Mouse (Mus musculus): Measurements from ENCODE around the gene Wnk1. TPM values are rescaled to one million over a fixed set of nuclear protein-coding genes. Genes with fewer than 3 reads are reported as not detected.

Wnk1 gene
- polyA plus RNA-seq, 1 experiment from 2014 or later: 86.0 TPM

GRCm38 (mm10) chr6:119905461-119905860, 133.0 kb downstream of the Wnk1 start:
- Histone ChIP-seq H3K27me3 (ENCODE audit: control insufficient read depth, insufficient read depth, low read length) (no peaks in the 10 kb centered on the region), H3K4me2 (replicated peaks; ENCODE audit: low read depth, low read length) (no peak overlapping the region), H3K4me1 (ENCODE audit: control insufficient read depth, insufficient read depth, low read length) (peaks cover 6% of the 10 kb centered on the region; the same call in 1 of the 2 replicates), H3K9ac (replicated peaks; ENCODE audit: low read depth, low read length) (no peak overlapping the region), H3K27ac (ENCODE audit: low read length) (no peak overlapping the region), H3K4me3 (ENCODE audit: low read depth, low read length) (no peak overlapping the region), H3K36me3 (ENCODE audit: control insufficient read depth, insufficient read depth, low read length) (no peaks in the 10 kb centered on the region), H3K9me3 (ENCODE audit: control insufficient read depth, low read depth, low read length) (no peaks in the 10 kb centered on the region)
- ATAC-seq (ENCODE audit: insufficient number of reproducible peaks, insufficient read depth, low FRiP score, low read depth): no peak
- 86% methylated on average over 5 of the region's 5 CpGs for WGBS

- no peaks in the 10 kb centered on the region for H3K36me3 ChIP-seq (ENCODE audit: control insufficient read depth, insufficient read depth, low read length)
- WGBS: 21% methylated on average over 15 of the region's 15 CpGs
- ATAC-seq (ENCODE audit: insufficient number of reproducible peaks, insufficient read depth, low FRiP score, low read depth): no peak
- peak overlapping the region; percentile 88 for H3K4me3 ChIP-seq (ENCODE audit: low read depth, low read length)
- H3K9me3 ChIP-seq (ENCODE audit: control insufficient read depth, low read depth, low read length): no peaks in the 10 kb centered on the region
- peak overlapping the region; percentile 83 for H3K9ac ChIP-seq (replicated peaks; ENCODE audit: low read depth, low read length)
- H3K27ac ChIP-seq (ENCODE audit: low read length): peak overlapping the region; percentile 92
- peak overlapping the region; percentile 83 for H3K4me2 ChIP-seq (replicated peaks; ENCODE audit: low read depth, low read length)
- H3K27me3 ChIP-seq (ENCODE audit: control insufficient read depth, insufficient read depth, low read length): no peaks in the 10 kb centered on the region
- peaks cover 6% of the 10 kb centered on the region; the same call in 1 of the 2 replicates for H3K4me1 ChIP-seq (ENCODE audit: control insufficient read depth, insufficient read depth, low read length)
Measured at GRCm38 (mm10) chr6:119903081-119903789, 135.2 kb downstream of the Wnk1 start.

DNA sequence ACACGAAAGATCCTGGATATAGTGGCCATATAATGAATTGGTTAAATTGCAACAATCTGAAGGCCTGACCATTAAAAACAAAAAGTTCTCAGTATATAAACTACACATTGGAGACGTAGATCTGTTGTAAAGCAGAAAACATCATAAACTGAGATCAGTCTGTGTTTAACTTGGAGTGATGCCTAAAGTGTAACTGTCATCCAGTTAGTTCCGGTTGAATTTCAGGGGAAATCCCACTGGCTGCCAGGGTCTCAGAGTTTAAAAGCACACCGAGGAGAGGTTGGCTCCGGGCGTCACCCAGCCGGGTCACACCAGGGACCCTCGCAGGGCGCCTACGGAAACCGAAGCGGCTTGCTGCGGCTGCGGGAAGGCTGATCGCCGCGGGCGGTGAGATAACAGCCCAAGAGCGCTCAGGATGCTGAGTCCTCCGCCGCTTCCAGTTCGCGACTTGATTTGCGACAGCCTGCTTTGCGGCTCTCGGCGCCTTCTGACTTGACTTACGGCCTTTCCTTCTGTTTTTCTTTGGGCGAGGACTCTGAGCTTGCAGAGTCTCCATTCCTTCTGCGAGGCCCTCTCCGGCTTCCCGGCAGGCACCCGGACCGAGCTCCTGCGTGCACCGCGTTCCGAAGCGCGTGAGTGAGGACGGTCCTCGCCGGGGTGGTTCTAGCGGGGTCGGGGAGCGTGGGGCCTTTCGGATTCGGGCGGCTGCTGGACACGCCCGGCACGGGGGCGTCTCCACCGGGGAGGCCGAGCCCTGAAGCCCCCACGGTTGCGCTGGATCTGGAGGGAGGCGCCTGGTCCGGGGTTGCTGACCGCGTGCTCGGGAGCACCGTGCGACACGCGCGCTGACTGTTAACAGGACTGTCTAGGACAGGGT, 136.0 kb downstream of the Wnk1 start, which contains the start of gene Rad52:
Gene Rad52 (plus strand): TSS at position 495 of the 877 bp plus-strand sequence.
- no peaks in the 10 kb centered on the region for H3K27me3 ChIP-seq (ENCODE audit: control insufficient read depth, insufficient read depth, low read length)
- WGBS: 2% methylated on average over 67 of the region's 67 CpGs
- H3K9ac ChIP-seq (replicated peaks; ENCODE audit: low read depth, low read length): peak within 1 kb of the TSS; percentile 83
- peak; percentile 85; the same call in 1 of the 2 replicates for ATAC-seq (ENCODE audit: insufficient number of reproducible peaks, insufficient read depth, low FRiP score, low read depth)
- H3K4me2 ChIP-seq (replicated peaks; ENCODE audit: low read depth, low read length): peak within 1 kb of the TSS; percentile 83
- no peaks in the 10 kb centered on the region for H3K9me3 ChIP-seq (ENCODE audit: control insufficient read depth, low read depth, low read length)
- peaks cover 6% of the 10 kb centered on the region; the same call in 1 of the 2 replicates for H3K4me1 ChIP-seq (ENCODE audit: control insufficient read depth, insufficient read depth, low read length)
- peak within 1 kb of the TSS; percentile 88 for H3K4me3 ChIP-seq (ENCODE audit: low read depth, low read length)
- peak within 1 kb of the TSS; percentile 92 for H3K27ac ChIP-seq (ENCODE audit: low read length)
- no peaks in the 10 kb centered on the region for H3K36me3 ChIP-seq (ENCODE audit: control insufficient read depth, insufficient read depth, low read length)

DNA sequence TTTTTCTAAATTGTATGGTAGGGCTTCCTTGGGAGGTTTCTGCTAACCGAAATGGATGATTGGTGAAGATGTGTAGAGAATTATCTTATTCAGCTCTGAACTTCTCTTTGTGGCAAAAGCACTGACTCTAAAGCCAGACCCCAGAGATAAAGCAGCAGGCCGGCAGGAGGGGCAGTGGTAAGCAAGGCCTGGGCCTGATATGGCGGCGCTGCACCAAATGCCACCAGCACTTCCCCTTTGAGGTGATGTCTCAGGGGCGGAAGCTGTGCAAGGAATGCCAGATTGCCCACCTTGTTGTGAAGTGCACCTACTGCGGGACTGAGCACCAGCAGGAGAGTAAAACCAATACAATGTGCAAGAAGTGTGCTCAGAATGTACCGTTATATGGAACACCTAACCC, 145.8 kb downstream of the Wnk1 start:
- Histone ChIP-seq H3K4me2 (replicated peaks; ENCODE audit: low read depth, low read length) (no peak overlapping the region), H3K4me3 (ENCODE audit: low read depth, low read length) (no peak overlapping the region), H3K27me3 (ENCODE audit: control insufficient read depth, insufficient read depth, low read length) (no peaks in the 10 kb centered on the region), H3K4me1 (ENCODE audit: control insufficient read depth, insufficient read depth, low read length) (no peaks in the 10 kb centered on the region), H3K27ac (ENCODE audit: low read length) (no peak overlapping the region), H3K9ac (replicated peaks; ENCODE audit: low read depth, low read length) (no peak overlapping the region), H3K36me3 (ENCODE audit: control insufficient read depth, insufficient read depth, low read length) (no peaks in the 10 kb centered on the region), H3K9me3 (ENCODE audit: control insufficient read depth, low read depth, low read length) (no peaks in the 10 kb centered on the region)
- 84% methylated on average over 7 of the region's 7 CpGs for WGBS
- no peak for ATAC-seq (ENCODE audit: insufficient number of reproducible peaks, insufficient read depth, low FRiP score, low read depth)

DNA sequence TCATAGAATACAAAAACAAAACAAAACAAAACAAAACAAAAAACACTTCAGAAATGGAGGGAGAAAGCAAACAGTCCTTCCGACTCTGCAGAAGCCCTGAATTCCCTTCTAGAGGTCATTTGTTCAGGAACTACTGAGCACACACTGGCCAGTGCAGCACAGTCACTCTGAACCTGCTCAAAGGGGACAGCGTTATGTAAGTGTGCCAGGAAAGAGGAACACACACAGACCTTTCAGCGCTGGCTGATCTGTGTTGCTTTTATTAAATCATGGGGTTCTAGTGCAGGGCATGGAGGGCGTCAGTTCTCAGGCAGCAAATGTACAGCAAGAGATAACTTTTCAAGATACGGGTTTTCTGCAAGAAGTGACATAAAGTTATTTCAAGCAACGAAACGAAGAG, 155.3 kb downstream of the Wnk1 start:
- Histone ChIP-seq H3K4me1 (ENCODE audit: control insufficient read depth, insufficient read depth, low read length) (no peaks in the 10 kb centered on the region), H3K27me3 (ENCODE audit: control insufficient read depth, insufficient read depth, low read length) (no peaks in the 10 kb centered on the region), H3K4me2 (replicated peaks; ENCODE audit: low read depth, low read length) (no peak overlapping the region), H3K36me3 (ENCODE audit: control insufficient read depth, insufficient read depth, low read length) (no peaks in the 10 kb centered on the region), H3K9me3 (ENCODE audit: control insufficient read depth, low read depth, low read length) (no peaks in the 10 kb centered on the region), H3K27ac (ENCODE audit: low read length) (no peak overlapping the region), H3K4me3 (ENCODE audit: low read depth, low read length) (no peak overlapping the region), H3K9ac (replicated peaks; ENCODE audit: low read depth, low read length) (no peak overlapping the region)
- no peak for ATAC-seq (ENCODE audit: insufficient number of reproducible peaks, insufficient read depth, low FRiP score, low read depth)
- WGBS: 71% methylated on average over 7 of the region's 7 CpGs

MicroRNA genes within 50 kb of the gene (microRNA counts, 519-probe panel; counts per million panel counts)
- microRNA mmu-miR-706: not detected

Small RNAs within 50 kb of the gene (microRNA-seq; reads per million reads assigned to microRNA genes)
- gene Mir706: not detected

Other genes starting within 250 kb of the Wnk1 start
- gene Erc1, start 190.5 kb downstream of the Wnk1 start, polyA plus RNA-seq (2014; fragmentation: Nextera tagmentation; extraction: Ambion mirVana): 27.5 and 28.6 TPM in 2 replicates
- 24.2 and 27.3 TPM in 2 replicates for gene Rad52, start 136.0 kb downstream of the Wnk1 start, polyA plus RNA-seq (2014; fragmentation: Nextera tagmentation; extraction: Ambion mirVana)
- gene Ninj2, start 54.7 kb upstream of the Wnk1 start, polyA plus RNA-seq (2014; fragmentation: Nextera tagmentation; extraction: Ambion mirVana): not detected in 2 replicates